Mouse (Mus musculus) ES-E14 (cell line): ENCODE results near the gene Vps8.

Experiments used
- CHD2 ChIP-seq: IDR thresholded peaks from 2 replicates; pipeline ENCODE4 v1.6.1; 2014; ENCODE audit warnings: mild to moderate bottlenecking, low read depth, low read length, inconsistent platforms
- MAFK ChIP-seq: IDR thresholded peaks from 2 replicates; pipeline ENCODE4 v1.6.1; 2014; ENCODE audit warnings: mild to moderate bottlenecking, low read depth, low read length, inconsistent platforms; ENCODE audit not compliant: insufficient read depth
- ZC3H11A ChIP-seq: IDR thresholded peaks from 2 replicates; pipeline ENCODE4 v1.6.1; 2012; ENCODE audit warnings: low read depth, mild to moderate bottlenecking, inconsistent platforms, low read length, borderline replicate concordance
- ZNF384 ChIP-seq: IDR thresholded peaks from 2 replicates; pipeline ENCODE4 v1.6.1; 2012; ENCODE audit warnings: low read depth, low read length, inconsistent platforms

DNA sequence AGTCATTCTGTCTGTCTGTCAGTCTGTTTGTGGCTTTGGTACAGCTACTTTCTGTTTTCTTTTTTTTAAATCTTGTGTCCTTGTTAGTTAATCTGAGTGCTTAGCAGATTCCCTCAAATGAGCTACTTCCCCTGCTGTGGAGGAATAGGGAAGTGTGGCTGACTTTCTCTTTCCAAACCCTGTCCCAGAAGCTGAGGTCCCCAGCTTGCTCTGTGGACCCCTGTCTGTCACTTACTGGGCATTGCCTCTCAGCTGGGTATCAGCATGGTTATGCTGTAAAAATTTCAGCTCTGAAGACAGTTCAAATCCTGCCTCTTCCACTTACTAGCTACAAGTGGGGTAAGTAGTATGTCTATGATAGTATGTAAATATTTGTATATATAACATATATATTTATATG, 11.1 kb upstream of the Vps8 start:
- no peak for TF ChIP-seq ZNF384
- no peak for TF ChIP-seq MAFK
- no peak for TF ChIP-seq CHD2
- TF ChIP-seq ZC3H11A = no peak
